Mouse (Mus musculus) activated CD4-positive, CD25-positive, alpha-beta regulatory T cell, adult 9 weeks (primary cell): Measurements from ENCODE around the gene Cox4i1. TPM values are rescaled to one million over a fixed set of nuclear protein-coding genes. Genes with fewer than 3 reads are reported as not detected.

Experiments
- polyA plus RNA-seq: library from polyadenylated mRNA; unstranded; fragments of 100-300 nt; shearing (Covaris generic); gene quantifications from one replicate; pipeline ENCODE4 v1.2.1, GENCODE M21; 2017

Cox4i1 gene
- 868 TPM for polyA plus RNA-seq

DNA sequence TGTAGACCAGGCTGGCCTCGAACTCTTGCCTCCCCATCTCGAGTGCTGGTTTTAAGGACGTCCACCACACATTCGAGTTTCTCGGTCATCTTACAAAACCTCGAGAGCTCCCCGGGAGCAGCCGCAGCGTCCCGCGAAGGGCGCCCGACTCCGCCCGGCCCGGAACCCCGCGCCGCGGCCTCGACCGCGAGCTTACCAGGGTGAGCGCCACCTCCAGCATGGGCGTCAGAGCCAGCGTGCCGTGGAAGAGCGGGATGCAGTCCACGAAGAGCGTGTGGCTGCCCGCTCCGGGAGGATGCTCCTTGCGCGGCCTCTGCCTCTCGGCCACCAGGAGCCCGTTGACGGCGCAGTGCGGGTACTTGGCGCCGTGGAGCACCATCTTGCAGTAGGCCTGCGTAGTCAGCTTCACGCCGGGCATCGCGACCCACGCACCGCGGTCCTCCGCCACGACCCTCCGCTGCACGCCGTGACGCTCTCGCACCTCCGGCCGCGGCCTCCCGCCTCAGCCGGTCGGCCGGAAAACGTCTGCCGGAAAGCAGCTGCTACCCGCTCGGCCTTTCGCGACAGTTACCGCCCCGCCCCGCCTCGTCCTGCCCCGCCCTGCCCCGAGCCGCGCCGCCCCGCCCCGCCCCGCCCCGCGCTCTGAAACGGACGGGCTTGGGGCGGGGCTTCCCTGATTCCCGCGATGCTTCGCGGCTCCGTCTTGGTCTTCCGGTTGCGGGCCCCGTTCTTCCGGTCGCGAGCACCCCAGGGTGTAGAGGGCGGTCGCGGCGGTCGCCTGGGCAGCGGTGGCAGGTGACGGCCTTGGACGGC is at the start of gene Cox4i1, which contains the start of gene Gm27021:
Cox4i1 (plus strand) TSS at position 662 of the 813 bp plus-strand sequence.
Gm27021 (minus strand) TSS at position 519 of the 813 bp plus-strand sequence.

GRCm38 (mm10) chr8:120647532-120647931 is 20.5 kb upstream of the Cox4i1 start, which contains the start of gene 1190005I06Rik:
TSS of gene 1190005I06Rik (minus strand) at chr8:120647632.

GRCm38 (mm10) chr8:120668374-120668905 is 418 bp downstream of the Cox4i1 start, which contains the start of gene Emc8:
TSS of gene Emc8 (minus strand) at chr8:120668573.

Other genes starting within 250 kb of the Cox4i1 start
- gene Gins2, start 78.9 kb upstream of the Cox4i1 start, polyA plus RNA-seq = 16.3 TPM
- gene 1190005I06Rik, start 20.6 kb upstream of the Cox4i1 start, polyA plus RNA-seq = 0.54 TPM
- gene Gm27021, start 143 bp upstream of the Cox4i1 start, polyA plus RNA-seq = not detected
- gene Emc8, start 351 bp downstream of the Cox4i1 start, polyA plus RNA-seq = 56.0 TPM
- gene Irf8, start 68.1 kb downstream of the Cox4i1 start, polyA plus RNA-seq = 61.0 TPM